Mouse (Mus musculus): ENCODE results near the gene Adamts2. TPM values are rescaled to one million over a fixed set of nuclear protein-coding genes. Genes with fewer than 3 reads are reported as not detected.

Adamts2 gene
- polyA plus RNA-seq, 1 experiment, result 1.0 TPM

DNA sequence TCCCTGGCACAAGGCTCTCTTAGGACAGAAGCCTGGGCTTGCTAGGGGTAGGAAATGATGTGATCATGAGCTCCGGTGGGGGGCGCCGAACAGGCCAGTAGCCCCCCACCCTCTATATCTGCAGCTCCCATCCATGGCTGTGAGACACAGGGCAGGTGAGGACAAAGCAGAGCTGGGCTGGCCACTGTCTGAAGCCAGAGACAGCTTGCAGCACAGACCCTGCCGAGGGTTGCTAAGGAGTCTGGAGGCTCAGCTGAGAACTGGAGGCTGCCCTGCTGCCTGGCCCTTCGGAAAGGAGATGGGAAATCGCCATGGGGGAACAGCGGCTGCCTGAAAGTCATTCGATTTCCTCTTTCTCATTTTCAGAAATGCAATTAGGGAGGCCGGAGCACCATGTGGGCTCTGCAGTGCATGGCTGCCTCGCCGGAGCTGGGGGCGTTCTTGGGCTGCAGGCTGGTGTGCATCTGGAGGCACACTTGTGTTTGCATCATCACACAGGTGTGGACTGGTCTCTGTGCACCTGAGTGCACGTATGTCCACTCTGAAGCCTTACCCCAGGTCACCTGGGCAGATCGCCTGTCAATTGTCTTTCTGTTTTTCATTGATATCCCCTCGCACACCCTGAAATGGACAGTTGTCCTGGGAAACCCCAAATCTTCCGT lies 8.9 kb upstream of the Adamts2 start:
- TF ChIP-seq POLR2A (IDR thresholded peaks at IDR 0.05; ENCODE audit: borderline replicate concordance, low read depth, low read length) (no peak), CTCF (IDR thresholded peaks at IDR 0.05; ENCODE audit: low read depth, low read length) (no peak)
- Histone ChIP-seq H3K27ac (ENCODE audit: insufficient read depth, low read depth, low read length) (no peak overlapping the region), H3K4me1 (ENCODE audit: control insufficient read depth, insufficient read depth, low read length) (no peaks in the 10 kb centered on the region), H3K4me3 (ENCODE audit: insufficient read depth, low read length) (no peak overlapping the region)

DNA sequence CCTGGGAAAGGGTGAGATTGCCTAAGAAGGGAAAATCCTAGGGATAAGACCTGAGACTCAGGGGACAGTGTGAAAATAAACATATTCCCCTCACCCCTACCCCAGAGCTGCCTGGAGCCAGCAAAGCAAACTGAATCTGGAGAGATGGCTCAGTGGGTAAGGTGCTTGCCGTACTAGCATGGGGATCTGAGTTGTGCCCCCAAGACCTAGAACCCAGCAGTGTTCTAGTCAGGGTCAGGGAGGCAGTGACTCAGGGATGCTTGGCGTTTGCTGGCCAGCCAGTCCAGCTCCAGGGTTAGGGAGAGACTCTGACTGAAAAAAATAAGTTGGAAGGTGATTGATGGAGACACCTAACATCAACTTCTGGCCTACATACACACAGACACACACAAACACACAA lies 5.3 kb upstream of the Adamts2 start:
- H3K4me1 ChIP-seq (ENCODE audit: control insufficient read depth, insufficient read depth, low read length), result no peaks in the 10 kb centered on the region
- no peak overlapping the region for H3K4me3 ChIP-seq (ENCODE audit: insufficient read depth, low read length)
- TF ChIP-seq POLR2A (IDR thresholded peaks at IDR 0.05; ENCODE audit: borderline replicate concordance, low read depth, low read length), result no peak
- no peak overlapping the region for H3K27ac ChIP-seq (ENCODE audit: insufficient read depth, low read depth, low read length)

DNA sequence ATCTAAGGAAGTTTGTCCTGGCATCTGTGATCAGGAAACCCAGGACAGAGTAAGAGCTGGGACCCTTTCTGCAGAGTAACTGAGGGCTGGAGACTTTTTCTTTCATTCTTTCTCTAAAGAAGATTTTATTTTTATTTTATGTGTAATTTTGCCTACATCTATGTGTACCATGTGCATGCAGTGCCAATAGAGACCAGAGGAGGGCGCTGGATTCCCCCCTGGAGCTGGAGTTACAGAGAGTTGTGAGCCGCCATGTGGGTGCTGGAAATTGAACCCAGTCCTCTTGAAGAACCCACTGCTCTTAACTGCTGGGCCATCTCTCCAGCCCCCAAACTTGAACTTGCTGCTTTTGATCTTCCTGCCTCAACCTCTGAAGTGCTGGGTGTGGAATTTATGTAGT lies 2.7 kb upstream of the Adamts2 start:
- TF ChIP-seq CTCF (IDR thresholded peaks at IDR 0.05; ENCODE audit: low read depth, low read length) (no peak), POLR2A (IDR thresholded peaks at IDR 0.05; ENCODE audit: borderline replicate concordance, low read depth, low read length) (no peak)
- no peak overlapping the region for H3K27ac ChIP-seq (ENCODE audit: insufficient read depth, low read depth, low read length)

DNA sequence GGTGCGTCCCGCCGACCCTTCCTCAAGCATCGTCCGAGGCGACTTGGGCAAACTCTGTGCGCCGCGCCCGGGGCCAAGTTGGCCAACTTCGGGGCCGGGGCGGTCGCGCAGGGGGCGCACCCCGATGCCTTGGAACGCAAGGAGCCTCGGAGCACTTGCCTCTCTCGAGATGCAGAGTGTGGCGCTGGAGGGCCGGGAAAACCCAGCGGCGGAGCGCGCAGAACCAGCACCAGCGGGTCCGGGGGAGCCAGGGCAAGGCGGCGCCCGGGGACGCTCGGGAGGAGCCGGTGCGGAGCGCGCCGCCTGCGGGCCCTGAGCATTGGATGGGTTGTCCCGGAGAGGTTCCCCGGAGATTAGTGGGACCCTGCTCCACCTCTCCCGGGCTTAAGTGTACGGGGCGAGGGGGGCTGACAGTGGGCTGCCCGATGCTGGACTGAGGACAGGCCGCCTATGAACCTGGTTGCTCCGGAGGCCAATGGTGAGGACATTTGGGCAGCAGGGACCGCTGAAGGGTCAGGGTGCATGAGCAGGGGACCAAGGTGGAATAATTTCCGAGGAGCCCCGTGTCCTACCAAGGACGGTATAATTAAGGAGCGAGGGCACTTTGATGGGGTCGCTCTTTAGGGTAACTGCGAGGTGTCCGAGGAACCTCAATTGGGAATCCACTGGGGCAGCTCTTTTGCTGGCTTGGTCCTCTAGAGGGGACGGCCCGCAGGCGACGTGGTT lies 635 bp downstream of the Adamts2 start:
- Histone ChIP-seq H3K4me1 (ENCODE audit: control insufficient read depth, insufficient read depth, low read length) (no peaks in the 10 kb centered on the region), H3K27ac (ENCODE audit: insufficient read depth, low read depth, low read length) (no peak overlapping the region), H3K4me3 (ENCODE audit: insufficient read depth, low read length) (no peak overlapping the region)
- TF ChIP-seq CTCF (IDR thresholded peaks at IDR 0.05; ENCODE audit: low read depth, low read length) (no peak), POLR2A (IDR thresholded peaks at IDR 0.05; ENCODE audit: borderline replicate concordance, low read depth, low read length) (no peak)

More for the DNA sequence above, 2.7 kb upstream of the Adamts2 start:
- Histone ChIP-seq H3K4me1 (ENCODE audit: control insufficient read depth, insufficient read depth, low read length) (no peaks in the 10 kb centered on the region), H3K4me3 (ENCODE audit: insufficient read depth, low read length) (no peak overlapping the region)

DNA sequence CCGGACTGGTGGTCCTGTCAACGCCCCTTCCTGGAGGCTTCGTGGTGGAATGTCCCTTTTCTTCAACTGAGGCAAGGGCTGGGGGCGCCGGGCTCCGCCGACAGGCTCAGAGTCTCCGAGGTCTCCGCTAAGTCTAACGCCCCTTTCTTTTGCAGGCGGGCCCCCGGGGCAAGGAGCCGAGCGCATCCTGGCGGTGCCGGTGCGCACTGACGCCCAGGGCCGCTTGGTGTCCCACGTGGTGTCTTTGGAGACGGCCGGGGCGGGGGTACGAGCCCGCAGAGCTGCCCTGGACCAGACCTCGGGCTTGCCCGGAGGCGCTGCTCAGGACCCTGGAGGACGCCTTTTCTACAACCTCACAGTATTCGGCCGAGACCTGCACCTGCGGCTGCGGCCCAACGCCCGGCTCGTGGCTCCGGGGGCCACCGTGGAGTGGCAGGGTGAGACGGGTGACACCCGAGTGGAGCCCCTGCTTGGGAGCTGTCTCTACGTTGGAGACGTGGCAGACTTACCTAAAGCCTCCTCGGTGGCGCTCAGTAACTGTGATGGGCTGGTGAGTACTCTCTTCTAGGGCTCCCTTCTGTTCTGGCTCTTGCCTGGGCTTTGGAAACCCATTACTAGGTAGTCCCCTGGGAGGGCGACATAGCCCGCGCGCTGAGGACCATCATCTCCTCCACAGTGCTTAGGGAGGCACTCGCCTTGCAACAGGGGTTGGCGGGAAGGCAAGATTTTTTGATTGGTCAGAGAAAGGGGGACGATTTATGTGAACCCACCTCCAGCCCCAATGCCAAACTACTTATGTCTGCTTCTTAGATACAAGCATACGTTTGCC lies 1.4 kb downstream of the Adamts2 start:
- no peak overlapping the region for H3K4me3 ChIP-seq (ENCODE audit: insufficient read depth, low read length)
- no peak overlapping the region for H3K27ac ChIP-seq (ENCODE audit: insufficient read depth, low read depth, low read length)
- no peak for TF ChIP-seq CTCF (IDR thresholded peaks at IDR 0.05; ENCODE audit: low read depth, low read length)
- no peak for TF ChIP-seq POLR2A (IDR thresholded peaks at IDR 0.05; ENCODE audit: borderline replicate concordance, low read depth, low read length)
- no peaks in the 10 kb centered on the region for H3K4me1 ChIP-seq (ENCODE audit: control insufficient read depth, insufficient read depth, low read length)

DNA sequence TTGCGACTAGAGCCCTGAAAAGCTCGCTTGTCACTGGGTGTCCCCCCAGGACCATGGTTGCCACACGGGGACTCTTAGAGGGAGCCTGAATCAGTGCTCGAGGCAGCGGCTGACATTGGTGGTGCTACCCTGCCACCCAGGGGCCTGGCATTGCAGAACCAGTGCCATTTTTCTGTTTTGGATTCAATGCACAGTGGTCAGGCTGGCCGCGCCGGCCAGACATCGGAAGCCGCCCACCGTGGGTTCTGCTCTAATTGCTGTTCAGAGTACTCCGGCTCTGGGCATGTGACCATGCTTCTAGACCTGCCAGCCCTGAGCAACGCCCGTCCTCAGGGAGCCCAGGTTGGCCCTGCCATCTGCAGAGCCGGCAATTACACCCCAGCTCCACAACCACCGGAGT lies 2.5 kb downstream of the Adamts2 start:
- Histone ChIP-seq H3K4me3 (ENCODE audit: insufficient read depth, low read length) (no peak overlapping the region), H3K4me1 (ENCODE audit: control insufficient read depth, insufficient read depth, low read length) (no peaks in the 10 kb centered on the region), H3K27ac (ENCODE audit: insufficient read depth, low read depth, low read length) (no peak overlapping the region)
- TF ChIP-seq POLR2A (IDR thresholded peaks at IDR 0.05; ENCODE audit: borderline replicate concordance, low read depth, low read length) (no peak), CTCF (IDR thresholded peaks at IDR 0.05; ENCODE audit: low read depth, low read length) (no peak)

DNA sequence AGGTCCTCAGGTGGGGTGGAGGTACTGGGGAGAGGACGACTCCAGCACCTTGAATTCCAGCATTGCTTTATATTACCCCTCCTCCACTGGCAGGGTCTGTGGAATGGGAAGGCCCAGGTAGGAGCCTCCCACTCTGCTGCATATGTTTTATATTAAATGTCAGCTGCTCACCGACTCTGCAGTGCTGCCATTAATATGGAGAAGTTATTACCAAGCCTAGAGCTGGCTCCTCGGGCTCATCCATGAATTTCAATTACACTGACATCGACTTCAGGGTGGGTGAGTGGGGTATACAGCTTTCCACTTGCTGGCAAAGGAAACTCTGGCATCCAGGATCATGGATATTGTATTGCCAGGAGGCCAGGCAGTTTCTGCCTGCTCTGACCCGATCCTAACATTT lies 9.3 kb downstream of the Adamts2 start:
- no peaks in the 10 kb centered on the region for H3K4me1 ChIP-seq (ENCODE audit: control insufficient read depth, insufficient read depth, low read length)
- H3K4me3 ChIP-seq (ENCODE audit: insufficient read depth, low read length), result no peak overlapping the region

DNA sequence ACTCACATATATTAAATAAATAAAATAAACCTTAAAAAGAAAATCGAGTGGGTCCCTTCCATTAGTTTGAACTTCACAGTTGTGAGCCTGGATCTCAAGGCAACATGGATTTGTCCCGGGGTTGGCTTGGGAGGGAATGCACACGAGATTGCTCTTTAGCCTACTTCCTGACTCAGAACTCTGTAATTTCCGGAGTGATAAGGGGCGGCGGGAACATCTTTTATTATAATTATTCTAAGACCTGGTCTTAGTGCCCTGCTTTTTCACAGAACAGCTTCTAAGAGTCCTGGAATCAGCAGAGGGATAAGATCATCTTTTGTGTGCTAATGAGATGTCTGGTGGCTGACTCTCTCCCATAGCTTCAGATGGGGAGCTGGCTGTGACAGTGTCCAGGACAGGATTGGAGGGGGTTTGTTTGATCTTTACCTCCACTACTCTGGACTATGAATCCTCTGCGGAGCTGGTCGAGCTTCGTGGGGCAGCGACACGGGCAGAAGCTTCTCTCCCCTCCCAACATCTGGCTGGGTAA lies 15.2 kb downstream of the Adamts2 start:
- Histone ChIP-seq H3K4me1 (ENCODE audit: control insufficient read depth, insufficient read depth, low read length) (no peaks in the 10 kb centered on the region), H3K4me3 (ENCODE audit: insufficient read depth, low read length) (no peak overlapping the region), H3K27ac (ENCODE audit: insufficient read depth, low read depth, low read length) (no peak overlapping the region)
- TF ChIP-seq CTCF (IDR thresholded peaks at IDR 0.05; ENCODE audit: low read depth, low read length) (no peak), POLR2A (IDR thresholded peaks at IDR 0.05; ENCODE audit: borderline replicate concordance, low read depth, low read length) (no peak)

More for the DNA sequence above, 9.3 kb downstream of the Adamts2 start:
- TF ChIP-seq CTCF (IDR thresholded peaks at IDR 0.05; ENCODE audit: low read depth, low read length) (no peak), POLR2A (IDR thresholded peaks at IDR 0.05; ENCODE audit: borderline replicate concordance, low read depth, low read length) (no peak)
- H3K27ac ChIP-seq (ENCODE audit: insufficient read depth, low read depth, low read length), result no peak overlapping the region

DNA sequence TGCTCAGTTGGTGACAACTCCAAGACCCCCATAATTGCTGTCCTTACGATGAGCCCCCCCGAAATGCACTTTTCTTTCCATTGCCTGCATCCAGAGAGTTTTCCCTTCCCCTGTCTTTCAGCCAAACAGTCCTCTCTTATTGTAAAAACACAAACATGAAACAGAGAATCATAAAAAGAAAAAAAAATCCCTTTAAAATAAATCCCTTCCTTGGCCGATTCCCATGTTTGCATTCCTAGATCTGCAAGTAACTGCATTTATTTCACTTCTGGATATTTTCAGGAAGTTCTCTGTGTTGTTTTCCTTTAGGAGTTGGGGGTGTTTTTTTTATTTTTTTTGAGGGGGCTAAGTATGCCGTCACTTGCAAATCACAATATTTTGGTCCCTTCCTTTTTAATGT lies 19.0 kb downstream of the Adamts2 start:
- Histone ChIP-seq H3K4me1 (ENCODE audit: control insufficient read depth, insufficient read depth, low read length) (no peaks in the 10 kb centered on the region), H3K27ac (ENCODE audit: insufficient read depth, low read depth, low read length) (no peak overlapping the region), H3K4me3 (ENCODE audit: insufficient read depth, low read length) (no peak overlapping the region)
- no peak for TF ChIP-seq POLR2A (IDR thresholded peaks at IDR 0.05; ENCODE audit: borderline replicate concordance, low read depth, low read length)
- no peak for TF ChIP-seq CTCF (IDR thresholded peaks at IDR 0.05; ENCODE audit: low read depth, low read length)

All from bone marrow macrophage, adult 2 months (primary cell).